Mouse (Mus musculus) layer of hippocampus, adult 11-12 months (tissue): Measurements from ENCODE around the gene Stpg1.

Source experiments
- DNase-seq: peaks from one replicate; pipeline ENCODE4 v3.0.0; 2022; ENCODE audit warnings: low spot score

The Stpg1 gene

GRCm38 (mm10) chr4:135494521-135495396, at the start of gene Stpg1, which contains the start of gene Nipal3:
Stpg1 (plus strand) TSS chr4:135494790.
Nipal3 (minus strand) TSS chr4:135495038.
- DNase-seq: peak; percentile 88

- DNase-seq: no peak
Observed at GRCm38 (mm10) chr4:135451360-135452015, 43.1 kb upstream of the Stpg1 start.

- DNase-seq: no peak
Observed at GRCm38 (mm10) chr4:135453164-135453563, 41.4 kb upstream of the Stpg1 start.

GRCm38 (mm10) chr4:135453572-135453971, 41.0 kb upstream of the Stpg1 start:
- no peak for DNase-seq

GRCm38 (mm10) chr4:135463406-135463805, 31.2 kb upstream of the Stpg1 start:
- DNase-seq: no peak

- DNase-seq: no peak
Observed at GRCm38 (mm10) chr4:135477851-135478250, 16.7 kb upstream of the Stpg1 start.

GRCm38 (mm10) chr4:135480370-135480769, 14.2 kb upstream of the Stpg1 start:
- no peak for DNase-seq

GRCm38 (mm10) chr4:135485086-135485485, 9.5 kb upstream of the Stpg1 start:
- no peak for DNase-seq

- DNase-seq: no peak
Observed at GRCm38 (mm10) chr4:135486352-135486751, 8.2 kb upstream of the Stpg1 start.

- DNase-seq: no peak
Observed at GRCm38 (mm10) chr4:135489256-135489655, 5.3 kb upstream of the Stpg1 start.

- DNase-seq: no peak
Observed at GRCm38 (mm10) chr4:135493271-135493670, 1.3 kb upstream of the Stpg1 start.

- peak; percentile 32 for DNase-seq
Observed at GRCm38 (mm10) chr4:135493691-135494520, 684 bp upstream of the Stpg1 start.

- no peak for DNase-seq
Observed at GRCm38 (mm10) chr4:135495397-135495791, 804 bp downstream of the Stpg1 start.

GRCm38 (mm10) chr4:135495810-135496209, 1.2 kb downstream of the Stpg1 start:
- DNase-seq: no peak

- DNase-seq: no peak
Observed at GRCm38 (mm10) chr4:135498136-135498535, 3.5 kb downstream of the Stpg1 start.

- no peak for DNase-seq
Observed at GRCm38 (mm10) chr4:135499831-135500230, 5.2 kb downstream of the Stpg1 start.

- DNase-seq: no peak
Observed at GRCm38 (mm10) chr4:135501587-135501986, 7.0 kb downstream of the Stpg1 start.

GRCm38 (mm10) chr4:135505794-135506193, 11.2 kb downstream of the Stpg1 start:
- DNase-seq: no peak

- peak; percentile 67 for DNase-seq
Observed at GRCm38 (mm10) chr4:135507547-135508350, 13.2 kb downstream of the Stpg1 start.

- DNase-seq: peak; percentile 84
Observed at GRCm38 (mm10) chr4:135508419-135509039, 13.9 kb downstream of the Stpg1 start.

- no peak for DNase-seq
Observed at GRCm38 (mm10) chr4:135509515-135509914, 14.9 kb downstream of the Stpg1 start.
